Mouse (Mus musculus): ENCODE data around the gene Ip6k3. TPM values are rescaled to one million over a fixed set of nuclear protein-coding genes. Genes with fewer than 3 reads are reported as not detected.

Gene Ip6k3
- polyA plus RNA-seq, 1 experiment from 2014 or later = not detected

DNA sequence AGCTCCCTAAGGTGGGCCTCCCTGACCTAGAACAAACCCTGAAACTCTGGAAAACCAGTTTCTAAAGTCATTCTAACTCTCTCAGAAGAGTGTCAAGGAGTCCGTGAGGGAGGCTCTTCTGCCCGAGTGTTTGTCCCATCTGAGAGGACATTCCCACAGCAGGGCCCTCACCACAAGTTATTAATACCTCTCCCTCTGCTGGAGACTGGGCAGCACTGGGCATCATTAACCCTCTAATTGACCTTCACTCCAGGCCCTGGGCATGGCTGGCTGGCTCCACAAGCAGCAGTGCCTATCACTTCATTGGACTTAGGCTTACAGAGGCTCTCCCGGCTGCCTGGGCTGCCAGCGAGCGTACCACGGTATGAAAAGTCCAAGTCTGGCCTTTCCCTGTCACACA lies 9.2 kb downstream of the Ip6k3 start:
- WGBS = 84% methylated on average over 6 of the region's 6 CpGs
- no peaks in the 10 kb centered on the region for H3K36me3 ChIP-seq

DNA sequence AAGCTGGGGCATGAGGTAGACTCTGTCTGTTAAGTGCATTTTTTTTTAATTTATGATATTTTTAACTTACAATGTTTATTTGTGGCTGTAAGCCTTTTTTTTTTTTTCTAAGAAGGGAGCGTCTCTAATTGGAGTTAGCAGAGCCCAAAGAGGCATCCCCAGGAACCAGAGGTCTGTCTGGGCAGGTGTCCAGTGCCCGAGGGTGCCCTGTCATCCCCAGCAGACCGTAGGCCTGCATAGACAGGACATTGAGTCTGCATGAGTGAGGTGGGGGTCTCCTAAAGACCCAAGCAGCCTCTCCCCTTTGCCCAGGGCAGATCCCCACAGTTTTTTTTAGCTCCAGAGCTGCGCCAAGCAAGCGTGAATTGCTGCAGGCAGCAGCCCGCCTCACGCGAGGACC lies 11.8 kb downstream of the Ip6k3 start:
- no peak overlapping the region; the same call in 1 of the 2 replicates for H3K27ac ChIP-seq
- DNase-seq (ENCODE audit: low spot score) = no peak
- H3K27me3 ChIP-seq (ENCODE audit: low read depth, poor library complexity, severe bottlenecking) = no peaks in the 10 kb centered on the region
- no peak overlapping the region for H3K4me3 ChIP-seq
- H3K36me3 ChIP-seq = no peaks in the 10 kb centered on the region
- WGBS = 87% methylated on average over 8 of the region's 8 CpGs
- peaks cover 51% of the 10 kb centered on the region for H3K4me1 ChIP-seq
- H3K9me3 ChIP-seq (replicated peaks) = no peaks in the 10 kb centered on the region

More for the DNA sequence above, 9.2 kb downstream of the Ip6k3 start:
- H3K4me1 ChIP-seq = peaks cover 32% of the 10 kb centered on the region
- no peak for DNase-seq (ENCODE audit: low spot score)
- 0 out of 2 replicates have a peak overlapping the region, but pooled peaks have one; percentile 0 for H3K27ac ChIP-seq
- no peaks in the 10 kb centered on the region for H3K27me3 ChIP-seq (ENCODE audit: low read depth, poor library complexity, severe bottlenecking)
- no peaks in the 10 kb centered on the region for H3K9me3 ChIP-seq (replicated peaks)
- no peak overlapping the region for H3K4me3 ChIP-seq

DNA sequence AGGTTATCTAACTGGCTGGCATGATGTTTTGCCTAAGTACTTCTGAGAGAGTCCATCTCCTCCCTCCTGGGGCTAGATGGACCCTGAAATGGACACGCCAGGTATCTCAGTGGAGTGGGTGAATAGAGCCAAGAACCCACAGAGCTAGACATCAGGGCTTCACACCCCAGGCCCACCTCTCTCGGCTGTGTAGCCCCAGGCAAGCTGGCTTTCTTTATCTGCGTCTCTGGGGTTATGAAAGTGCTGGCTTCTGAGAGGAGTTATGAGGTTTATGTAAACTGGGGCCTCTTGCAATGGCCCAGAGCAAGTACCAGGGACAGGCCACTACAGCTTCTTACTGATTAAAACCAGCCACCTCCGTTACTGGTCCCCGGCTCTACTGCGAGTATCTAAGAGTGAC lies 12.7 kb downstream of the Ip6k3 start:
- Histone ChIP-seq H3K27ac (peak overlapping the region; percentile 56; the same call in 1 of the 2 replicates), H3K4me1 (peaks cover 55% of the 10 kb centered on the region), H3K9me3 (replicated peaks) (no peaks in the 10 kb centered on the region)

GRCm38 (mm10) chr17:27154256-27154655 lies 13.3 kb downstream of the Ip6k3 start:
- no peaks in the 10 kb centered on the region for H3K9me3 ChIP-seq (replicated peaks)
- H3K27ac ChIP-seq = peak overlapping the region; percentile 56; the same call in 1 of the 2 replicates
- peaks cover 57% of the 10 kb centered on the region for H3K4me1 ChIP-seq
- no peaks in the 10 kb centered on the region for H3K36me3 ChIP-seq
- no peak overlapping the region for H3K4me3 ChIP-seq
- whole genome bisulfite sequencing = 92% methylated on average over 14 of the region's 14 CpGs
- DNase-seq (ENCODE audit: low spot score) = no peak
- no peaks in the 10 kb centered on the region for H3K27me3 ChIP-seq (ENCODE audit: low read depth, poor library complexity, severe bottlenecking)

More for the DNA sequence above, 12.7 kb downstream of the Ip6k3 start:
- Histone ChIP-seq H3K27me3 (ENCODE audit: low read depth, poor library complexity, severe bottlenecking) (no peaks in the 10 kb centered on the region), H3K36me3 (no peaks in the 10 kb centered on the region), H3K4me3 (no peak overlapping the region)
- no peak for DNase-seq (ENCODE audit: low spot score)
- WGBS = 79% methylated on average over 6 of the region's 6 CpGs

DNA sequence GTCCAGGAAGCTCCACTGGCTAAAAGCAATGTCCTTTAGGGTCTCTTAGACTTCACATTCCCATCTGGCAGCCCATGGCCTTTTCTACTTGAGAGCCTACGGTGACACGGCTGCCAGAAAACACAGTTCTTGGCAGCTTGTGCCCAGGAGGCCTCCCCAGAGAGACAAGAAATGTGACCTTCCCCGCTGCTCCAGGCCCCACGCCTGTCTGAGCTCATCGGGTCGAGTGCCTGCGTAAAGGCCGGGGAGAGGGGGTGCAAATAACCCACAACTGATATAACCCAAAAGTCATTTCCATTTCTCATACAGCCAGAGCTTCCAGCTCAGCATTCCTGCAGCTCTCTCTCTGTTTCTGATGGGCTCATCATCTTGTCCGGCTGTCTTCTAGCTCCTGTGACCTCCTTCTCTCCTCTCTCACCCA lies 13.8 kb downstream of the Ip6k3 start:
- Histone ChIP-seq H3K4me1 (peaks cover 60% of the 10 kb centered on the region), H3K36me3 (no peaks in the 10 kb centered on the region), H3K27ac (peak overlapping the region; percentile 67), H3K4me3 (no peak overlapping the region), H3K9me3 (replicated peaks) (no peaks in the 10 kb centered on the region), H3K27me3 (ENCODE audit: low read depth, poor library complexity, severe bottlenecking) (no peaks in the 10 kb centered on the region)
- no peak for DNase-seq (ENCODE audit: low spot score)
- WGBS = 85% methylated on average over 9 of the region's 9 CpGs

- 71% methylated on average over 8 of the region's 8 CpGs for WGBS
- DNase-seq (ENCODE audit: low spot score) = no peak
- peak overlapping the region; percentile 67 for H3K27ac ChIP-seq
- no peak overlapping the region for H3K4me3 ChIP-seq
- H3K36me3 ChIP-seq = no peaks in the 10 kb centered on the region
- H3K27me3 ChIP-seq (ENCODE audit: low read depth, poor library complexity, severe bottlenecking) = no peaks in the 10 kb centered on the region
- no peaks in the 10 kb centered on the region for H3K9me3 ChIP-seq (replicated peaks)
- peaks cover 63% of the 10 kb centered on the region for H3K4me1 ChIP-seq
These were observed 14.4 kb downstream of the Ip6k3 start for GRCm38 (mm10) chr17:27152976-27153723.

DNA sequence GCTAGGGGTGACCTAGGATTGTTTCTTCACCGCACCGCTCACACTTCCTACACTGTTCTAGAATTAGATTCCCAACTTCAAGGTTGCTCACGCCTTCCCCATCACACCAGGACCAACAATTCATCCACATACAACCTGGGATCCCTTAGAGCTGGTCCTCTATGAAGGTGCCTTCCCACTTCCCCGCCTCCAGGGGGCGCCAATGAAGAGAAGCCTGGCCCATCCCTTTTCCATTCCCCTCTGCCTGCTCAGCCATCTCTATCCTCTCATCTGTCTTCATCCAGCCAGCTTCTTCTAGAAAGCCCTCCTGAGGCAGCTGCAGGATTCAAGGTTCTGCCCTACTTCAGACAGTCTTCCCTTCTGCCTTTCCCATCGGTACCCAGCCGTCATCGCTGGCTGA lies 16.2 kb downstream of the Ip6k3 start:
- H3K27me3 ChIP-seq (ENCODE audit: low read depth, poor library complexity, severe bottlenecking) = no peaks in the 10 kb centered on the region
- no peak for DNase-seq (ENCODE audit: low spot score)
- H3K9me3 ChIP-seq (replicated peaks) = no peaks in the 10 kb centered on the region
- no peaks in the 10 kb centered on the region for H3K36me3 ChIP-seq
- H3K27ac ChIP-seq = no peak overlapping the region
- WGBS = 73% methylated on average over 8 of the region's 8 CpGs
- H3K4me1 ChIP-seq = peaks cover 71% of the 10 kb centered on the region
- no peak overlapping the region for H3K4me3 ChIP-seq

DNA sequence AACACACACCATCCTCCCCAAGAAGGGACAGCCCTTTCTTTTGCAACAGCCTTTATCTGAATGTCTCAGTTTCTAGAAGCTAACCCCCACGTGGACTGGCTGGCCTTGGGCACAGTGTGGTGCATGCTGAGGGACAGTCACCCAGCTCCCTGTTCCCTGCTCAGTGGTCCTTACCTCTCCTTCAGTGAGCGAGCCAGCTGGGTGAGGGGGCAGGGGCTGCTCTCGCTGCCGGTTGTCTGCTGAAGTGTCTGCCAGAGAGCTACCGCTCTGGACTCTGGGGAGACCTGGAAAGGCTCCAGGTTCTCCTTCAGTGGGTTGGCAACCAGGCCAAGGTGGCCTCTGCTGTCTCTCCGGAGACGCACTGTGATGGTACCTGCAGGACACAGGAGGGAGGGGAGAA lies 16.7 kb downstream of the Ip6k3 start:
- Histone ChIP-seq H3K36me3 (no peaks in the 10 kb centered on the region), H3K27me3 (ENCODE audit: low read depth, poor library complexity, severe bottlenecking) (no peaks in the 10 kb centered on the region), H3K4me3 (no peak overlapping the region), H3K27ac (no peak overlapping the region), H3K4me1 (peaks cover 72% of the 10 kb centered on the region), H3K9me3 (replicated peaks) (no peaks in the 10 kb centered on the region)
- 84% methylated on average over 7 of the region's 7 CpGs for WGBS
- no peak for DNase-seq (ENCODE audit: low spot score)

- Histone ChIP-seq H3K4me3 (peak overlapping the region; percentile 18), H3K4me1 (peaks cover 60% of the 10 kb centered on the region), H3K27me3 (ENCODE audit: low read depth, poor library complexity, severe bottlenecking) (peaks cover 10% of the 10 kb centered on the region; the same call in 1 of the 2 replicates), H3K27ac (peak overlapping the region; percentile 39; the same call in 1 of the 2 replicates), H3K9me3 (replicated peaks) (no peaks in the 10 kb centered on the region), H3K36me3 (no peaks in the 10 kb centered on the region)
- DNase-seq (ENCODE audit: low spot score) = no peak
- 15% methylated on average over 8 of the region's 8 CpGs for WGBS
These were observed 21.2 kb downstream of the Ip6k3 start for GRCm38 (mm10) chr17:27146323-27146923.

- peaks cover 10% of the 10 kb centered on the region; the same call in 1 of the 2 replicates for H3K27me3 ChIP-seq (ENCODE audit: low read depth, poor library complexity, severe bottlenecking)
- H3K27ac ChIP-seq = no peak overlapping the region
- WGBS = 92% methylated on average over 4 of the region's 4 CpGs
- H3K36me3 ChIP-seq = no peaks in the 10 kb centered on the region
- H3K4me3 ChIP-seq = no peak overlapping the region
- peaks cover 66% of the 10 kb centered on the region for H3K4me1 ChIP-seq
- no peak for DNase-seq (ENCODE audit: low spot score)
- no peaks in the 10 kb centered on the region for H3K9me3 ChIP-seq (replicated peaks)
These were observed 23.4 kb downstream of the Ip6k3 start for GRCm38 (mm10) chr17:27144152-27144551.

- peak overlapping the region; percentile 50; the same call in 1 of the 2 replicates for H3K27ac ChIP-seq
- DNase-seq (ENCODE audit: low spot score) = no peak
These were observed 25.6 kb downstream of the Ip6k3 start for GRCm38 (mm10) chr17:27141971-27142450.

GRCm38 (mm10) chr17:27140262-27140661 lies 27.3 kb downstream of the Ip6k3 start:
- Histone ChIP-seq H3K4me1 (peaks cover 44% of the 10 kb centered on the region), H3K4me3 (no peak overlapping the region), H3K36me3 (no peaks in the 10 kb centered on the region), H3K27ac (peak overlapping the region; percentile 36; the same call in 1 of the 2 replicates), H3K9me3 (replicated peaks) (no peaks in the 10 kb centered on the region), H3K27me3 (ENCODE audit: low read depth, poor library complexity, severe bottlenecking) (peaks cover 10% of the 10 kb centered on the region; the same call in 1 of the 2 replicates)
- WGBS = 71% methylated on average over 9 of the region's 9 CpGs
- no peak for DNase-seq (ENCODE audit: low spot score)

More at GRCm38 (mm10) chr17:27141971-27142450, 25.6 kb downstream of the Ip6k3 start:
- WGBS = 68% methylated on average over 10 of the region's 10 CpGs
- Histone ChIP-seq H3K9me3 (replicated peaks) (no peaks in the 10 kb centered on the region), H3K27me3 (ENCODE audit: low read depth, poor library complexity, severe bottlenecking) (peaks cover 10% of the 10 kb centered on the region; the same call in 1 of the 2 replicates), H3K4me1 (peaks cover 58% of the 10 kb centered on the region), H3K4me3 (no peak overlapping the region), H3K36me3 (no peaks in the 10 kb centered on the region)

- peaks cover 43% of the 10 kb centered on the region for H3K4me1 ChIP-seq
These were observed 28.3 kb downstream of the Ip6k3 start for GRCm38 (mm10) chr17:27139304-27139703.

More at GRCm38 (mm10) chr17:27139304-27139703, 28.3 kb downstream of the Ip6k3 start:
- no peak overlapping the region for H3K4me3 ChIP-seq
- H3K27me3 ChIP-seq (ENCODE audit: low read depth, poor library complexity, severe bottlenecking) = peaks cover 2% of the 10 kb centered on the region; the same call in 1 of the 2 replicates
- DNase-seq (ENCODE audit: low spot score) = no peak
- H3K9me3 ChIP-seq (replicated peaks) = no peaks in the 10 kb centered on the region
- WGBS = 70% methylated on average over 7 of the region's 7 CpGs
- no peaks in the 10 kb centered on the region for H3K36me3 ChIP-seq
- 0 out of 2 replicates have a peak overlapping the region, but pooled peaks have one; percentile 12 for H3K27ac ChIP-seq
